Mouse (Mus musculus): Measurements from ENCODE around the gene Atp1a1. TPM values are rescaled to one million over a fixed set of nuclear protein-coding genes. Genes with fewer than 3 reads are reported as not detected.

Gene Atp1a1
- polyA plus RNA-seq, 1 experiment: 73.9 TPM

GRCm38 (mm10) chr3:101562510-101563209 lies 41.8 kb downstream of the Atp1a1 start:
- 55% methylated on average over 10 of the region's 10 CpGs for WGBS
- Histone ChIP-seq H3K27ac (ENCODE audit: control insufficient read depth, insufficient read depth, low read depth, low read length, poor library complexity) (no peak overlapping the region), H3K4me1 (ENCODE audit: control insufficient read depth, insufficient read depth, low read length) (no peaks in the 10 kb centered on the region; the same call in 1 of the 2 replicates), H3K4me3 (replicated peaks; ENCODE audit: control insufficient read depth, low read depth, low read length) (no peak overlapping the region)
- TF ChIP-seq POLR2A (IDR thresholded peaks at IDR 0.05; ENCODE audit: borderline replicate concordance, control insufficient read depth, low read depth, low read length) (no peak), CTCF (IDR thresholded peaks at IDR 0.05; ENCODE audit: control insufficient read depth, insufficient read depth, low read length) (no peak)

GRCm38 (mm10) chr3:101561948-101562347 lies 42.5 kb downstream of the Atp1a1 start:
- Histone ChIP-seq H3K4me3 (replicated peaks; ENCODE audit: control insufficient read depth, low read depth, low read length) (no peak overlapping the region), H3K4me1 (ENCODE audit: control insufficient read depth, insufficient read depth, low read length) (no peaks in the 10 kb centered on the region; the same call in 1 of the 2 replicates), H3K27ac (ENCODE audit: control insufficient read depth, insufficient read depth, low read depth, low read length, poor library complexity) (no peak overlapping the region)
- WGBS: 68% methylated on average over 5 of the region's 5 CpGs
- TF ChIP-seq POLR2A (IDR thresholded peaks at IDR 0.05; ENCODE audit: borderline replicate concordance, control insufficient read depth, low read depth, low read length) (no peak), CTCF (IDR thresholded peaks at IDR 0.05; ENCODE audit: control insufficient read depth, insufficient read depth, low read length) (no peak)

DNA sequence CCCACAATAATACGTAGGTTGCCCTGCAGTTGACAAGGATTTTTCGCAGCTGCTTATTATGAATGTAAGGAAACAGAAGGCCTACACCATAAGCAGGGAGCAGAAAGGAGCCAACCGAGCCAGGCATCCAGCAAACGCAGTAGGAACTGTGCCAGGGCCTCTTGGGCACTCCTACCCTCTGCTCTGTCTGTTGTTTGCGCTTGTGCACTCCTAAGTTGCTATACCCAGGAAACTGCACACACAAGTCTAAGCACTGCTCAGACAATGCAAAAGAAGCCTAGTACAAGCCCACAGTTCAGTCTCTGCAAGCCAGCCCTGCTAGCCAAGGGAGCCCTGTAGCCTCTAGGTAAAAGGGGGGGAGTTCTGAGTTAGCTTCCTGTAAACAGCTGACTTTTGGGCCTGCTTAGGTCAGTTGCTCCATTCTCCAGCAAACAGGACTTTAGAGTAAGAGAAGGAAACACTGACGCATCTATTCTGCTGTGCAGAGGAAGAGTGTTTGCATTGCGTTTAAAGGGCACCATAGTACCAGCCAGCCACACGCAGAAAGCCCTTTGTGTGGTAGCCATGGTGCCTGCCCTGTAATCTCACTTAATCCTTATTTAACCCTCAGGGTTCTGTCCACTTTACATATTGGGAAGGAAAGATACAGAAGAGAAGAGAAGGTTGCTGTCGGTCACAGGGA lies 43.5 kb downstream of the Atp1a1 start:
- H3K4me3 ChIP-seq (replicated peaks; ENCODE audit: control insufficient read depth, low read depth, low read length): no peak overlapping the region
- H3K27ac ChIP-seq (ENCODE audit: control insufficient read depth, insufficient read depth, low read depth, low read length, poor library complexity): no peak overlapping the region
- no peaks in the 10 kb centered on the region; the same call in 1 of the 2 replicates for H3K4me1 ChIP-seq (ENCODE audit: control insufficient read depth, insufficient read depth, low read length)
- TF ChIP-seq CTCF (IDR thresholded peaks at IDR 0.05; ENCODE audit: control insufficient read depth, insufficient read depth, low read length): no peak
- no peak for TF ChIP-seq POLR2A (IDR thresholded peaks at IDR 0.05; ENCODE audit: borderline replicate concordance, control insufficient read depth, low read depth, low read length)
- 82% methylated on average over 9 of the region's 9 CpGs for WGBS

DNA sequence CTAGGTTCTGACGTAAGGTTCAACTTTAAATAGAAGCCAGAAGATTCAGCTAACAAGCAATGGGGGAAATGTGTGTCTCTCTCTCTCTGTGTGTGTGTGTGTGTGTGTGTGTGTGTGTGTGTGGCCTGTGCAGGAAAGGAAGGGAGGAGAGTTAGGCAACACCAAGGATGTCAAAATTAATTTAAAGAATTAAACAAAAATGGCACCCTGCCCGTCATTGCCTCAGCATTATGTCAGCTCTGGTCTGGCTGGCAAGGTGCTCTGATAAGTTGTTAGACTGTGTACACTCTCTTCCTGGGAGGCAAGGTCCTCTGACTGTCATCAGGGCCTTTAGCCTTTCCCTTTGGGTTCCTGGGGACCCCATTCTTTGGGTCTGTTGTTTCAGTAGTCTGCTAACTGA lies 47.8 kb downstream of the Atp1a1 start:
- TF ChIP-seq POLR2A (IDR thresholded peaks at IDR 0.05; ENCODE audit: borderline replicate concordance, control insufficient read depth, low read depth, low read length) (no peak), CTCF (IDR thresholded peaks at IDR 0.05; ENCODE audit: control insufficient read depth, insufficient read depth, low read length) (no peak)
- Histone ChIP-seq H3K4me1 (ENCODE audit: control insufficient read depth, insufficient read depth, low read length) (peaks cover 2% of the 10 kb centered on the region), H3K27ac (ENCODE audit: control insufficient read depth, insufficient read depth, low read depth, low read length, poor library complexity) (no peak overlapping the region), H3K4me3 (replicated peaks; ENCODE audit: control insufficient read depth, low read depth, low read length) (no peak overlapping the region)
- 43% methylated on average over 2 of the region's 2 CpGs for WGBS

- Histone ChIP-seq H3K4me1 (ENCODE audit: control insufficient read depth, insufficient read depth, low read length) (peaks cover 2% of the 10 kb centered on the region), H3K4me3 (replicated peaks; ENCODE audit: control insufficient read depth, low read depth, low read length) (no peak overlapping the region), H3K27ac (ENCODE audit: control insufficient read depth, insufficient read depth, low read depth, low read length, poor library complexity) (peak overlapping the region; percentile 2; the same call in 1 of the 2 replicates)
- WGBS: 17% methylated on average over 7 of the region's 7 CpGs
- TF ChIP-seq CTCF (IDR thresholded peaks at IDR 0.05; ENCODE audit: control insufficient read depth, insufficient read depth, low read length): no peak
- no peak for TF ChIP-seq POLR2A (IDR thresholded peaks at IDR 0.05; ENCODE audit: borderline replicate concordance, control insufficient read depth, low read depth, low read length)
These were observed 51.6 kb downstream of the Atp1a1 start for GRCm38 (mm10) chr3:101552621-101553620.

DNA sequence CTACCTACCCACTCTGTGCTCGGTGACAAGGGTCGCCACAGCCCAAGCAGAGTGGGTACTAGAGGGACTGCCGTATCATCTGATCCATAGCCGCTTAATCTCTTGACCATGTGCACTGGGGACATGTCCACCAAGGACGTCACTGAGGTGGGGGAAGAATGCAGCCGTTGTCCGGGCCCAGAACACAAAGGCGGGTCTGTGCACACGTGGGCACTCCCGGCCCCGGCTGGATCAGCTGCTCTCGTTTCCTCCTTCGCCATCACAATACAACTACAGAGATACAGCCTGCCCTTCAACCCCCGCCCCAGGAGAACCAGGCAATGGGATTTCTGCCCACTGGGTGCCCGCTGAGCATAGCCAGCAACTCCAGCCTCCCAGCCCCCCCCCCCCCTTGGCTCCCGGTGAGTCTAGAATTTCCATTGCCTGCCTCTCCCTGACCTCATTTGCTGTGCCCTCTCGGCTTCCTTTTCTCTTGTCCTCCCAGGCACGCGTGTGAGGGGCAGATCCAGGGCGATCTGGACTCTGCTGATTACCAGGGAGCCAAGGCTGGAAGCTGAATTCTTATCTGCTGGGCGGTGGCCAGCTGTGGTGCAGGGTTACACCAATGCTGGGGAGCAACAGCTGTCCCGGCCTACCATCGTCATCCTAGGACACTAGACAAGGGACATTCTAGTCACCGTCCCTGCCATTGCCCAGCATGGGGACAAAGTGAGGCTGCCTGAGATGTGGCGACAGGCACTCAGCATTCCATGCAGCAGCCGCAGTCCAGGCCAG lies 52.8 kb downstream of the Atp1a1 start:
- H3K4me1 ChIP-seq (ENCODE audit: control insufficient read depth, insufficient read depth, low read length): peaks cover 2% of the 10 kb centered on the region
- TF ChIP-seq POLR2A (IDR thresholded peaks at IDR 0.05; ENCODE audit: borderline replicate concordance, control insufficient read depth, low read depth, low read length) (peak; percentile 24; the same call in 1 of the 2 replicates), CTCF (IDR thresholded peaks at IDR 0.05; ENCODE audit: control insufficient read depth, insufficient read depth, low read length) (no peak)
- H3K27ac ChIP-seq (ENCODE audit: control insufficient read depth, insufficient read depth, low read depth, low read length, poor library complexity): peak overlapping the region; percentile 78
- WGBS: 64% methylated on average over 26 of the region's 26 CpGs
- peak overlapping the region; percentile 51 for H3K4me3 ChIP-seq (replicated peaks; ENCODE audit: control insufficient read depth, low read depth, low read length)

- no peak overlapping the region for H3K4me3 ChIP-seq (replicated peaks; ENCODE audit: control insufficient read depth, low read depth, low read length)
These were observed 54.7 kb downstream of the Atp1a1 start for GRCm38 (mm10) chr3:101549749-101550148.

More at GRCm38 (mm10) chr3:101549749-101550148, 54.7 kb downstream of the Atp1a1 start:
- Histone ChIP-seq H3K4me1 (ENCODE audit: control insufficient read depth, insufficient read depth, low read length) (peaks cover 2% of the 10 kb centered on the region), H3K27ac (ENCODE audit: control insufficient read depth, insufficient read depth, low read depth, low read length, poor library complexity) (no peak overlapping the region)
- TF ChIP-seq CTCF (IDR thresholded peaks at IDR 0.05; ENCODE audit: control insufficient read depth, insufficient read depth, low read length) (no peak), POLR2A (IDR thresholded peaks at IDR 0.05; ENCODE audit: borderline replicate concordance, control insufficient read depth, low read depth, low read length) (no peak)
- 66% methylated on average over 5 of the region's 5 CpGs for WGBS

Data from bone marrow, adult 2 months (tissue).